Mouse (Mus musculus) telencephalon, adult 2 months (tissue): Measurements from ENCODE around the gene Syt8.

ENCODE experiments used
- DNase-seq: peaks from one replicate; pipeline ENCODE4 v3.0.0-alpha.2; 2011; ENCODE audit warnings: low read depth, low spot score

Gene Syt8

DNA sequence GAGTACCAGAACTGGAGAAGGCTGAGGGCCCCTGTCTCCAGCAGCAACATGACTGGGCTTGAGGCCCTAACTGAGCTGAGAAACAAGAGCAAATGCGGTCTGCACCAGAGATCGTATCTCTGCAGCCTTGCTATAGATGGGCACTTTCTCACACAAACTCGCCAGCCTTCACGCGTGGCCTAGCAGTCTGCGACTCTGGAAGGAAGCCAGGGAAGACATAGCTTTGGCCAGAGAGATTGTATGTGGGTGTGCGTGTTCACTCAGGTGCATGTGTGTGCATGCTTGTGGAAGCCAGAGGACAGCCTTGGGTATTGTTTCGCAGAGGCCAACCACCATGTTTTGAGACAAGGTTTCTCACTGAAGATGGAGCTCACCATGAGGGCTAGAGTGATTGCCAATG, 26.0 kb upstream of the Syt8 start:
- no peak for DNase-seq

DNA sequence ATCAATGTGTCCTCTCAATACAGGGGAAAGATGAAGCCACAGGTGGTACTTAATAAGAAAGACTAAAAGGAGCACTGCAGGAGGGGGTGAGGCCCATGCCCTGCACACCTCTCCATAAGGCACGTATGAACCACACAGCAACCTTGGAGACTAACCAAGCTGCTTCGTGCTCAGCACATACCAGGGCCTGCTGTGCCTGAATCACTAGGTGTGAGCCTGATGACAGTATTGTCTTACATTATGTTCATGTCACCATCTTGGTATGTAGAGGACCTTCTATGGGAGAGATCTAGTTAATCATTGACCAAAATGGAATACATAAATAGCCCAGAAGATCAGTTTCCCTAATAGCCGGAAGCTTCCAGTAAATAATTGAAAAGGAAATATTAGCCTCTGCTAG, 25.0 kb upstream of the Syt8 start:
- no peak for DNase-seq

DNA sequence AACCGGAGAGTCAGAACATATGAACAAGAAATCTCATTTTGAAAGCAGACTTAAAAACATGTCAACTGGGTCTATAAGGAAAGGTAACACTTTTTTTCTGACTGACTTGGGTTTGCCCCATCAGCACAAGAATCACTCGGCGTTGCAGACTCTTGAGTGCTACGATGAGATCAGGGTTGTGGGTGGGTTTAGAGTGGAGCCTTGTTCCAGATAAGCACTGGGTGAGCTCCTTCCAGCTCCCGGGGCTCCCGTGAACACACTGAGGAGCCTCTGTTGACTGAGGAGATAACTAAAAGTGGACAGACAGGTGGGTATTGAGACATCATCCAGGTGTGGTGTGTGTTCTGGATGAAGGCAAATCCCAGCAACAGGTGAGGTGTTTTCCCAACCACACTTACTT, 21.4 kb upstream of the Syt8 start:
- DNase-seq, result no peak

DNA sequence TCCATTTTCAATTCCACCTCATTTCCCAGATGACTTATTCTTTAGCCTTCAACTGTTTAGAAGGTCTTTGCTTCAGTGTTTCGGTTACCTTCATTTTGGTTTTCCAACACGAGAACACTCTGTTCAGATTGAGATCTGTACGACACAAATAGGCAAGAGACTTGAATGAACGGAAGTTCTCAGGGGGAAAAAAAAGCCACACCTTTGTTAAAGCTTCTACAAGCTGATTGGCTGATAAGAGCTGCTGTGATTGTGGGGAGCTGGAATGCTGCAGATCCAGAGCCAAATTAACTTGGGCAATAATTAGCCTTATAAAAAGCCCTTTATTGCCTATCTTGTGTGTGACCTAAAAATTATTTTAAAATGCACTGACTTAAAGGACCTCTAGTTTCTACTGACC, 19.3 kb upstream of the Syt8 start:
- DNase-seq, result no peak

DNA sequence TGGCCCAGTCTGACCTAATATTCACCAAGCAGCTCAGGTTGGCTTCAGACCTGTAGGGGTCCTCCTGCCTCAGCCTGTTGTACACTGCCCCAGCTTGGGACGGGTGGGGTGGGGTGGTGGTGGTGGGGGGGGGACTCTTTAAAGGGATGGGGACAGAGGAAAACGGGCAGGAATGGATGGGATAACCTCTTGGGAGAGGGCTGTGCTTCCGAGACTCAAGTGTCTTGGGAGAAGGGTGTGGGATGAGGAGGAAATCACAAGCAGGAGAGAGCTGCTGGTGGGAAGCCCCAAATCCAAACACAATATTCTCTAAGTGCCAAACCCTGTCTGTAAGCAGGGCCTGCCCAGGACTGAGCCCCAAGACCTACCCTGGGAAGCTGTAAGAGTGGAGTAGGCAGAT, 18.4 kb upstream of the Syt8 start:
- no peak for DNase-seq

DNA sequence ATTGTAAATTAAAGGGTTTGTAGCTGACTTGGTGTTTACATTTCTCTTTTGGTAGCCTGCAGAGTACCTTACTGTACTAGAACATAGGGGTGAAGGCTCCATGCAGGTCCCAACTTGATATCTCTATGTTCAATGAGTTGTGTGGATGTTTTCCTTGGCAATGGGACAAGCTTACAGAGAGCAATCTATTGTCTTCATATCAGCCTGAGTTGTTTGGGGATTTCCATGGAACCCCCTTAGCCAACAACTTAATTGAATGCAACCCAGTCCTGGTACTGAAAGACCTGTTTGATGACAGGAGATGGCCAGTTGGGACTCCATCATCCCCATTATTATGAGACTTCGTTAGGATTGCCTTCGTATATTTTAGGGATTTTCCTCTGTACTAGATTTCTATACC, 16.6 kb upstream of the Syt8 start:
- no peak for DNase-seq

DNA sequence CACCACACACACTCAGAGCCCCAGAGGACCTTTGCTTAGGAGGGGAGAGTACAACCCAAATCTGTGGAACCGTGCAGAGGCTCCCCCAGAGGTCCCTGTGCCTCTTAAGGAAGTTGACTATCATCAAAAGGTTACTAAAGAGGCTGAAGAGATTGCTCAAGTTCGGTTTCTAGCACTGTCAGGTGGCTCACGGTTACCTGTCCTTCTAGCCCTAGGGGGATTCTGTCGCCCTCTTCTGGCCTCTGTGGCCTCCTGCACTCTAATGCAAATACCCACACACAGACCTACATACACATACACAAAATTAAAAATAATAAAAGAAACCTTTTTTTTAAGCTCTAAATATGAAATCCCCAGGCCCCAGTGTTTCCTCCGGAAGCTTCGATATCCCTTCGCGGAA, 16.0 kb upstream of the Syt8 start:
- DNase-seq, result no peak

DNA sequence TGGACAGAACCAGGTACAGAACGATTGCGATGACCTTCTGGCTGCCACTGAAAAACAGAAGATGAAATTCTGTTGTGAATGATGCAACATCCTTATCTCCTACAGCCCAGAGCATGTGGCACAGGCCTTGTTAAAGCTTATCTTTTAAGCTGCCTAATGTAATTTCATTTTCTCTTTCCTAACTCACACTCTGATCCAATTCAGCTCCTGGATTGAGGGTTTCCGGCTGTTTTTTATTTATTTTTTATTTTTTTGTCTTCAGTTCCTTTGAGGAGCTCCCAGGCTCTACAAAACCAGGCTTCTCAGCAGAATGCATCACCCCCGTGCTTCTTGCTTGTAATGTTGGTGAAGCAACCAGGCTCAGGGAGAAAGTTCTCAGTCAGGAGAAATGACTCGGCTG, 14.8 kb upstream of the Syt8 start:
- DNase-seq, result no peak

DNA sequence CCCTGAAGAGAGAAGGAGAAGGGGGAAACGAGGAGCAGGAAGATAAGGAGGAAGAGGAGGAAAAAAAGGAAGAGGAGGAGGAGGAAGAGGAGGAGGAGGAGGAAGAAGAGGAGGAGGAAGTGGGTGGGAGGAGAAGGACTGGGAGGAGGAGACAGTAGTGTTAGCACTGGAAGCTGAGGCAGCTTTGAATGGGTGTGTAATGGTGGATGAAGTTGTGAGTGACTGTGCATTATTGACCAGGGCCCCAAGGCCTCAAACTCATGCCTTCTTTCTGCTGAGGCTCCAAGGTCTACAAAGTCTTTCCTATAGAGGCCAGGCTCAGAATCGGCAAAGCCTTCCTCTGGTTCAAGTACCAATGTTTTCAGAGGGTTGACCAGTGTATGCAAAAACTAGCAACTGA, 12.8 kb upstream of the Syt8 start:
- no peak for DNase-seq

DNA sequence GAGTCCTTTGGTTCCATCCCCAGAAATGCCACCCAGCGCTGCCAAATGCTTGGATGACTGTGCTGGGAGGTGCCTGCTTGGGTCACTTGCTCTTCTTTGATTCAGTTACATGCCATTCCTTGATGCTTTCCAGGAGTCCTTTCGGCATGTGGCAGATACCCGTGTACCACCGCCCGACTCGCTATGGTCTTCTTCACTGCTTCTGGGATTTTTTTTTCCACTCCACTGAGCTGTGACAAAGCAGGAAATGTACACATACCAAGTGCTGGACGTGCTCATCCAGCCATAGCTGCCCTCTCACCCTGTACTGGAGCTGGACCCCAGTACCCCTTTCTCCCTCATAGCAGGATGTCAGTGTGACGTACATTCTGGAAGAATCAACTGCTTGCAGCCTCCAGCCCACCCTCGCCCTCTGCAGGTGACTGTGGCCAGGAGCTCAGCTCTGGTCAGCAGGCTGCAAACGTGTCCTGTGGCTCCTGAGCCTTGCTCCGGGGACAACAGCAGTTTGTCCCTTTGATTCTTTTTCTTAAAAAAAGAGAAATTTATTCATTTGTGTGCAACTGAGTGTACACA, 8.9 kb upstream of the Syt8 start:
- no peak for DNase-seq

DNA sequence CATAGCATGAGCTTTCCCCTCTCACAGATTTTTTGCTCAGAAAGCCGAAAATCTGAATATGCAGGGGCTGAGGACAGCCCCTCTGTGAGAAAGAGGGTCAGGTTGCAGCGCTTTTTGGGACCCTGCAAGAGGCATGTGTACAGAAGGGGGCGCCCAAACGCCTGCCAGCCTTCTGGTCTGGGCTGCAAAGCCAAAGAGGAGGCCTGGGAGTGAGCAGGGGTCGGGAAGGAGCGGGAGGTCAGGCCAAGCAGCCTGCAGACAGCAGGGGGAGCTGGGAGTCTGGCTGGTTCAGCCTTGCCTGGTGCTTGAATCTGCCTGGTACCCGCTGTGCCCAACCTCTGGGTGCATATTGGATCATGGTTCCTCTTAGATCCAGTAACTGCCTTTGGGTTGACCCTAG, 6.4 kb upstream of the Syt8 start:
- DNase-seq, result no peak

DNA sequence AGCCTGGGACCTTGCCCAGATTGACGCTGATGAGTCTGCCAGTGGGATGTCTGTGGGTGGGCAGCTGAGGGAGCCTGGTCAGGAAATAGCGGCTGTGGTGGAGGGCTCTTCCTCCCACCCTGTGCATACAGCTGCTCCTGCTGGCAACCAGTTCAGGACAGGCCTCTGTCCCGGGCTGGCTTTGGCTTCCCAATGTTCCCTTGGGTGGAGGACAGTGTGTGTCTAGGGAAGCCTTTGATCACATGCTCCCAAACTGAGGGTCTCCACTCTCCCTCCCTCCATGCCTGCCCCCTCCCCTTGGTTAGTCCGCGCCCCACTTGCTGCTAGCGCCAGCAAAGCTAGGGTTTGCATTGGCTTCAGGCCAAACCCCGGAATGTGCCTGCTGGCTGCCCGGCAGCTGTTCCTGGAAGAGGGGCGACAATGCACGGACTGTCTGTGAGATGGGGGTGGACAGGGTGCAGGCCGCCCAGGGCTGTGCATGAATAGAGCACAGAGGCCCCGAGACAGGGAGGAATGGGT, 4.4 kb upstream of the Syt8 start:
- no peak for DNase-seq

DNA sequence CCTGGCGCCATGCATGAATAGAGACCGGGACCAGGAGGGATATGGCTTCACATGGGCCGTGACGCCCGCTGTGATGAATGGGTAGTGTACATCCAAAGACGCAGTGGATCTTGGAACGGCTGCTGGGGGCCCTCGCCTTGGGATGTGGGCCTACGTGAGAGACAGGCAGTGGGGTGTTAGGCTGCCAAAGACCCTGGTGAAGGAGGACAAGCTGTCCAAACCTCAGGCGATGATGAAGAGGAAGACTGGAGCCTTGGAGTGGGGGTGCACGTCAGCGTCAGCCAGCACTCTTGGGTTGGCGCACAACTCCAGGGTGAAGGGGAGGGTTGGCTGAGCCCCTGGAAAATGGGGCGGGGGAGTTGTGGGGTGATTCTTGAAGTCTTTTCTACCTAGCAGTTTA, 3.5 kb upstream of the Syt8 start:
- no peak for DNase-seq

DNA sequence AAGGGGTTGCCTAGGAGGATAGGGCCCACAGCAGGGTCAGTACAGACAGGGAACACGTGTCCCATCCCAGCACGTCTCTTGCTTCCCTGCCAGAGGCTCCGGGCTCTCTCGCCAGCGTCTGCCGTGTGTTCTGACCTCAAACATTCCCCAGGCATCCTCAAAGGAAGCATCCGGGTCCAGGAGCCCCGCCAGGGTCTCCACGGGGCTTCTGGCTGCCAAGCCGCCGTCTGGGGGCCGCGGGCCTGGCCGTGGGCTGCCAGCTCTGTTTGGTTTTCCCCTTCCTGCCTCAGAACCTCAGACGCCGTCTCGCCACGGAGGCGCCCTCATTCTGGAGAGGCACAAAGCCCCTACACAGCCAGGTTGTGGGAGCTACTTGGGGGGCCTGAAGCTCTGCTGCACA, 1.0 kb upstream of the Syt8 start:
- DNase-seq, result no peak

DNA sequence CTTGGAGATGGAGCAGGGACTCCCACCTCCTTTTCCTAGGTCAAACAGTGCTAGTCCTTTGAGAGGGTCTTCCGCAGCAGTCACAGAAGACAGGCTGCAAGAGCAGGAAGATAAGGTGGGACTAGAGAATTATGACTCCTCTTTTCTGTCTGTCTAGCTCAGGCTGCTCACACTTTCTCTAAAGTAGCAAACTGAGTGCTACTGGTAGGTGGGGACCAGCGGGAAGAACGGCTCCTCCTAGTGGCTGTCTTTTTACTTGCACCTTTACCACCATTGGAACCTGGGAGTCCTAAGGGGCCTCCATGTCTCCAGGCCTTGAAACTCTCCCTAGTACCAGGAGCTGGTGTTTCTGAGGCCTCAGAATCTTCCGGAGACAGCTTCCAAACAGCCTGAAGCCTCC, 874 bp downstream of the Syt8 start:
- DNase-seq, result peak; percentile 28

DNA sequence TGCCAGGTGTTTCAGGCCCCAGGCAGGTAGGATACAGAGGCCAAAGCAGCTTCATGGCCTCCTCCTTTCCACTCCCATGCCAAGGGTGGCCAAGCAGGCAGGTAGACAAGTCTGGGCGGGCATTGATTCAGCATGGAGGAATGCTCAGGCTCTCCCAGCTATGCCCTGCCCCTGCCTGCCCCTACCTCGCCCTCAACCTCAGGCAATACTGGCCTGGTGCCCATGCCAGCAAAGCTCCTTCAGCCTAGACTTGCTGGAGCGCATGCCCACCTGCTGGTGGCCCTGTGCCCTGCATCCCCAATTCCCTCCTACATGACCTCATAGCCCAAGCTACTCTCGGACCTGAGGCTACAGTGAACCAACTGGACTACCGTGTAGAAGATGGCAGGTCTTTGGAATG, 2.7 kb downstream of the Syt8 start:
- DNase-seq, result no peak

DNA sequence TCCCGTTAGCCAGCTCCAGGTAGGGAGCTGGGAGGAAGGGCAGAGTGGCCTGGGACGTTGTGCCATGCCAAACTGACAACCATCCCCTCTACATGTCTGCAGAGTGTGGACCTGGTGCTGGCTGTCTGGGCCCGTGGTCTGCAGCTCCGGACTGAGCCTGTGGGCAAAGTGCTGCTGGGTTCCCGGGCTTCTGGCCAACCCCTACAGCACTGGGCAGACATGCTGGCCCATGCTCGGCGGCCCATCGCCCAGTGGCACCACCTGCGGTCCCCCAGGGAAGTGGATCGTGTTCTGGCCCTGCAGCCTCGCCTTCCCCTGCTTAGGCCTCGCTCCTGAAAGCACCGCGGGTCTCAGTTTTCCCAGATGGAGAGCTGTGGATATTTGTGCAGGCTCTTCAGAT, 5.3 kb downstream of the Syt8 start:
- no peak for DNase-seq

DNA sequence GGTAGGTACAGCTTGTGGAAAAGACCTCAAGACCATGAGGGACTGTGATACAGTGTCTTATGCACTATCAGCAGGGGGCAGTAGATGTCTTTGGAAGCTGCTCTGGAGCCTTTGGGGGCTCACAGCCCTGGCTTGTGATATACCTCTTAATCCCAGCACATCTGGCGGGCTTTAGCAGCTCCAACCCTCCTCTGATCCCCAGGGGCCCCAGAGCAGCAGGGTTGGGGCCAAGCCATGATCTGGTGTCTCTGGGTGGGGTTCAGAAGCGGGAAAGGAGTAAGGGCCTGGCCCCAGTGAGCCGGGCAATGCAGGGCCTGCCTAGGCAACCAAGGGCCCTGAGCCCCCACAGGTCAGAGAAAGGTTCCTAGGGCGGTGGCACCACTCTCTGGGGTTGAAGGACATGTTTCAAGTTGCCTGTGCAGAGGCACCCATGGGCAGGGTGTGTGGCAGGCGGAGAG, 6.0 kb downstream of the Syt8 start:
- no peak for DNase-seq

DNA sequence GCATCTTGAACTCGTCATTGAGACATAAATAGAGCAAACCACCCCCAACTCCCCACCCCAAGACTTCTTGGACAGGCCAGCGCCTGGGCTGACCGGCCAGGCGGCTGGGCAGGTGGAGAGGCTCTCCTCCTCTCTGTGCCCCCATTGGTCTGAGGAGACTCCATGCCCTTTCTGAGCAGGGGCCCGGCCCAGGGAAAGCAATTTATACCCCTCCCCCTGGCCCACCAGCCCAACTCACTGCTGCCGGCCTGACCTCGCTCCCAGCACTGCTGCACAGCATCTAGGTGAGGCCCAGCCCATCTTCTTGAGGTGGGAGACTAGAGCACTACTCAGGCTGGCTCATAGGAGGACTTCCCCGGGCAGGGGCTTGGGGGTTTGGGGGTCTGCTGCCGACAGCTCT, 6.9 kb downstream of the Syt8 start, which contains the start of gene Tnni2:
TSS of gene Tnni2 (plus strand) at position 224 of the 400 bp plus-strand sequence.
- DNase-seq, result no peak

DNA sequence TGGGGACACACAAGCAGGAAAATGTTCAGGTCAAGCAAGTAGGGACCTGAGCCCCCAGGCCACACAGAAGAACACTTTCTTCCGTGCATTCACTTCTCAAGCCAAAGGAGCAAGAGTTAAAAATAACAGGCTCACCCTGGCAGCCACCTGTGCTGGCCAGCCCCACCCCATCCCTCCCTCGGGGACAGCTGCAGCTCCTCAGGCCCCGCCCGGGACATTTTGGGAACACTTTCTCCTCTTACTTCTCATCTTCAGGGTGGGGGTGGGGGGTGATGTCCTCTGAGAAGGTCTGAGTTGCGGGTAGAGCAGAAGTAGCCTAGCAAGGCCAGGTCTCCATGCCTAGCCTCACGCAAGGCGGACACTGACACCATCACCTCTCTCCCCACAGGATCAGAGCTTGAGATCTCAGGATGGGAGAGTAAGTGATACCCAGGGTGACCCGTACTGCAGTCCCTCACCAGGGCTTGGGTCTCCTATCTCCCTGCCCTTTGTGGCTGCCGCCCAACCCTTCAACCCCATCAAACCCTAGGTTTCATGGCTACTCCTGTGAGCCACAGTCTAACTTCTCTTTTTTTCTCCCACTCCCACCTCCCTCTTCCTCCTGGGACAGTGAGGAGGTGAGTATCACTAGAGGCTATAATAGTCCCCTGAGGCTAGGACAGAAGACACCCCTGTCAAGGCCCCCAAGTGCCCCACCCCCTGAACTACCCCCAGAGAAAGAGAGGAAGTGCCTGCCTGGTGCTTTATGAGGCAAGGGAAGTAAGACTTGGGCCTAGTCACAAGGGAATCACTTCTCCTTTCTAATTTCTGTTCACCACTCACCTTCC, 7.6 kb downstream of the Syt8 start:
- DNase-seq, result no peak

DNA sequence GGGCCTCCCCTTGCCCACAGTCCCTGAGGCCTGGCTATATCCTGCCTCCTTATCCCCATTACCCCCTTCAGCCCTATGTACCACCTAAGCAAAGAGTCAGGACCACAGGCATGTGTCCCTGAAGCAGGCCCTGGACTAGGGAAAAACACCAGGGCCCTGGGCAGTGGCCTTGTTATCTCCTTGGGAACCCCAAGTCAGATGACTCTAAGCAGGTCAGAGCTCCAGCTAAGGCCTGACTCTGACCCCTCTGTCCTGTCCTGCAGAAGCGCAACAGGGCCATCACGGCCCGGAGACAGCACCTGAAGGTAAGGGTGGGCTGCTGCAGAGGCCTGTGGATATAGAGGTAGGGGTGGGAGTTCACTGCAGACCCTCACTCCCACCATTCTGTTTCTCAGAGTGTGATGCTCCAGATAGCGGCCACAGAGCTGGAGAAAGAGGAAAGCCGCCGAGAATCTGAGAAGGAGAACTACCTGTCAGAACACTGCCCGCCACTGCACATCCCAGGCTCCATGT, 8.3 kb downstream of the Syt8 start:
- DNase-seq, result no peak

DNA sequence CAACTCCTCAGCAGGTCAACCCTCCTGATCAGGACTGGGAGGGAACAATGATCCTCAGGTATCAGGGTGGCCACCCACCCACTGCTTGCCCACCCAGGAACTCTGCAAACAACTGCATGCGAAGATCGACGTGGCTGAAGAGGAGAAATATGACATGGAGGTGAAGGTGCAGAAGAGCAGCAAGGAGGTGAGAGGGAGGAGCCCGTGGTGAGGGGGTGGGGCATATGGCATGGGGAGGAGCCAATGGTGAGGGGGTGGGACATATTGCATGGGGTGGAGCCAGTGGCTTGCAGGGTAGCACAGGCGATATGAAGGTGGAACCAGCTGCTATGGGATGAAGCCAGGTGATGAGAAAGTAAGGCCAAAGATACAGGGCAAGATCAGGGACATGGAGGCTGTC, 8.8 kb downstream of the Syt8 start:
- no peak for DNase-seq

DNA sequence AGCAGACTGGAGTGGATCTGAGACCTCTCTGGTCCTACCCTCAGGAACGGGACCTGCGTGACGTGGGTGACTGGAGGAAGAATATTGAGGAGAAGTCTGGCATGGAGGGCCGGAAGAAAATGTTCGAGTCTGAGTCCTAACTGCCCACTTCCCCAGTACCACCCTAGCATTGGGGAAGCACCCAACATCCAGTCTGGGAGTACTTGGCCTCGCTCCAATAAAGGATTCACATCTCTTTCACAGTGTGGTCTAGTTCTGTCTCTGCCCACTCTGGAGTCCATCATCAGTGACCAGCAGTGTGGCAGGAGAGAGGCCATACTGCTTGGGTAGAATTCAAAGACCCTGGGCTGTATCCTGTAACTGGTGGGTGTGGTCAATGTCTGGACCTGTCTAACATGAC, 9.5 kb downstream of the Syt8 start:
- no peak for DNase-seq
